Mouse (Mus musculus) C2C12 (cell line): ENCODE measurements at regions not wholly inside any gene's neighbourhood (a gene's known extent, or its start where the extent isn't known, plus 50 kb on each side); places are given as distances from the start of the nearest gene placed in this dataset.
A peak's percentile ranks its signal among the peaks of the same experiment; 100 is the strongest.

Experiments used
- H3K27me3 ChIP-seq: one replicate; pipeline ENCODE4 v1.6.1; 2011; ENCODE audit not compliant: control insufficient read depth, insufficient read depth, insufficient read length
- H3K36me3 ChIP-seq: one replicate; pipeline ENCODE4 v1.6.1; 2011; ENCODE audit not compliant: control insufficient read depth, insufficient read depth
- H3K4me3 ChIP-seq: one replicate; pipeline ENCODE4 v1.5.1; 2011; ENCODE audit warnings: mild to moderate bottlenecking, control low read depth; ENCODE audit not compliant: poor library complexity, insufficient read depth, severe bottlenecking
- H3K79me2 ChIP-seq: one replicate; pipeline ENCODE4 v1.6.1; 2011; ENCODE audit not compliant: control insufficient read depth, insufficient read depth
- H3K79me3 ChIP-seq: one replicate; pipeline ENCODE4 v1.6.1; 2011; ENCODE audit warnings: low read depth, control low read depth
- H3ac ChIP-seq: one replicate; pipeline ENCODE3; 2011; ENCODE audit warnings: low read depth; ENCODE audit not compliant: control insufficient read depth, insufficient read length
- CEBPB ChIP-seq: IDR thresholded peaks from one replicate; pipeline ENCODE4 v1.6.1; 2011; ENCODE audit warnings: low read depth, mild to moderate bottlenecking, control low read depth, moderate library complexity
- CTCF ChIP-seq: IDR thresholded peaks from one replicate; pipeline ENCODE4 v1.5.1; 2011; ENCODE audit not compliant: control insufficient read depth, insufficient read depth, insufficient read length
- FOSL1 ChIP-seq: IDR thresholded peaks from one replicate; pipeline ENCODE4 v1.8.0; 2011; ENCODE audit warnings: mild to moderate bottlenecking, low read length; ENCODE audit not compliant: poor library complexity, insufficient read depth, severe bottlenecking
- MAX ChIP-seq: IDR thresholded peaks from one replicate; pipeline ENCODE4 v1.6.1; 2011; ENCODE audit warnings: mild to moderate bottlenecking, control low read depth
- MYOD1 ChIP-seq: IDR thresholded peaks from one replicate; pipeline ENCODE4 v1.6.1; 2011; ENCODE audit warnings: low read depth; ENCODE audit not compliant: control insufficient read depth, insufficient read length
- MYOG ChIP-seq: IDR thresholded peaks from one replicate; pipeline ENCODE4 v1.6.1; 2011; ENCODE audit not compliant: control insufficient read depth, insufficient read length; ENCODE audit errors: extremely low read depth
- USF1 ChIP-seq: IDR thresholded peaks from one replicate; pipeline ENCODE4 v1.6.1; 2011; ENCODE audit warnings: low read depth, mild to moderate bottlenecking, control low read depth, moderate library complexity

DNA sequence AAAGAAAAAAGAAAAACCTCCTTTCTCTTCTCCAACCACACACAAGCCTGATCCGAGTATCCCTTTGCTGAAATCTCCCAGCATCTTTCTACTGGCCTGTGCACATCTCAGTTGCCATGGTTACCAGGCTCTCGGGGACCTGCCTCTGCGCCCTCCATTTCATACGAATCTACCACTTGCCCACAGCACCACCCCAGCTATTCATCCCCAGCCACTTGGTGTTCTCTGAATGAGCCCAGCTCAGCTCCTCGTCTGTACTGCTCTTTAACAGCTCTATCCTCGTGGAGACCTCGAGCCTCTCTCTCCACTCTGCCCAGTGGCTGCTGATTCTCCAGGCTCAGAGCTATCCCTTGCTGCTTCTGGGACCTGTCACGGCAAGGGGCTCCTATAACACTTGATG lies 166.9 kb downstream of the Ttc8 start:
- Histone ChIP-seq H3K4me3 (no peak overlapping the region), H3ac (no peak overlapping the region)

GRCm38 (mm10) chr12:99091770-99092169 lies 171.4 kb downstream of the Ttc8 start:
- Histone ChIP-seq H3K27me3 (peaks cover 3% of the 10 kb centered on the region), H3K79me3 (no peaks in the 10 kb centered on the region), H3ac (no peak overlapping the region), H3K4me3 (no peak overlapping the region), H3K79me2 (no peaks in the 10 kb centered on the region), H3K36me3 (no peaks in the 10 kb centered on the region)
- TF ChIP-seq MYOD1 (no peak), CTCF (no peak), MAX (no peak), CEBPB (no peak), USF1 (no peak), FOSL1 (no peak), MYOG (no peak)

More for the DNA sequence above, 166.9 kb downstream of the Ttc8 start:
- TF ChIP-seq FOSL1 (no peak), MAX (no peak), USF1 (no peak), CEBPB (no peak), CTCF (no peak), MYOG (no peak), MYOD1 (no peak)
- H3K79me3 ChIP-seq: no peaks in the 10 kb centered on the region
- H3K36me3 ChIP-seq: no peaks in the 10 kb centered on the region
- H3K79me2 ChIP-seq: no peaks in the 10 kb centered on the region
- H3K27me3 ChIP-seq: peaks cover 3% of the 10 kb centered on the region

GRCm38 (mm10) chr12:99093151-99093550 lies 172.8 kb downstream of the Ttc8 start:
- no peak overlapping the region for H3K4me3 ChIP-seq
- H3K36me3 ChIP-seq: no peaks in the 10 kb centered on the region
- H3K27me3 ChIP-seq: peaks cover 3% of the 10 kb centered on the region
- no peaks in the 10 kb centered on the region for H3K79me3 ChIP-seq
- no peak overlapping the region for H3ac ChIP-seq
- no peaks in the 10 kb centered on the region for H3K79me2 ChIP-seq
- no peak for TF ChIP-seq CEBPB
- TF ChIP-seq CTCF: no peak
- TF ChIP-seq MYOG: no peak
- no peak for TF ChIP-seq USF1
- TF ChIP-seq FOSL1: no peak
- TF ChIP-seq MYOD1: no peak
- no peak for TF ChIP-seq MAX

- TF ChIP-seq MAX (no peak), CTCF (no peak), MYOG (no peak), CEBPB (no peak), MYOD1 (no peak), FOSL1 (no peak)
- Histone ChIP-seq H3K79me2 (no peaks in the 10 kb centered on the region), H3K79me3 (no peaks in the 10 kb centered on the region), H3ac (no peak overlapping the region), H3K27me3 (peaks cover 3% of the 10 kb centered on the region), H3K36me3 (no peaks in the 10 kb centered on the region), H3K4me3 (no peak overlapping the region)
Observed at GRCm38 (mm10) chr12:99093989-99094388, 173.6 kb downstream of the Ttc8 start.

DNA sequence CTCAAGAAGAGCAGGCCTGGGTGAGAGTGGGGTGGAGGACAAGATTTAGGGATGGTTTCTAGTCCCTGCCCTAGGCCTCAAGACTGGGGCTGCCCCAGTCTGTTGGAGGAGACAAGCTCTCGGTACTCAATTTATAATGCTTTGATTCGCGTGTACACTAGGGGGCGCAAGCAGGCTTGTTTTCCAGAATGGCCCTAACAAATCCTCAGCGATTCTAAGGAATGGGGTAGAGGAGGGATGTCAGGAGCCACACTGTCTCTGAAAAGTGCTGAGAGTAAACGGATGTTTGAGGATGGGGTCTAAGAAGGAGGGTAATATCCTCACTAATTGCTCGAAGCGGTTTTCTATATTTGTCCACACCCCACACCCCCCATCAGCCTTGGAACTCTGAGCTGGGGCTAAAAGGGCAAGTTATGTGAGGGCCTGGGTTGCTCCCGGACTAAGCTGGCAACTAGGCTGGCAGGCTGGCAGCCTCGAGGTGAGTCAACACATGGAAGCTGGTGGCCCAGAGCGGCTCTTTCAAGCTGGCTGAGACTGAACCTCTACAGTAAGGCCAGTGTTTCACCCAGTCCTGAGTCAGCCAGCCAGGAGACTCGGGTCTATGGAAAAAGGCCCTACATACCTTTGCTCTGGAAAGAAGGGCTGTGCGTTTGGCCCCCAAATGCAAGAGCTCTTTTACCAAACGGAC lies 176.7 kb downstream of the Ttc8 start:
- H3K27me3 ChIP-seq: no peaks in the 10 kb centered on the region
- H3K79me3 ChIP-seq: no peaks in the 10 kb centered on the region
- no peak overlapping the region for H3ac ChIP-seq
- H3K36me3 ChIP-seq: no peaks in the 10 kb centered on the region
- no peak overlapping the region for H3K4me3 ChIP-seq
- no peaks in the 10 kb centered on the region for H3K79me2 ChIP-seq
- TF ChIP-seq CEBPB (no peak), CTCF (peak; percentile 50)

DNA sequence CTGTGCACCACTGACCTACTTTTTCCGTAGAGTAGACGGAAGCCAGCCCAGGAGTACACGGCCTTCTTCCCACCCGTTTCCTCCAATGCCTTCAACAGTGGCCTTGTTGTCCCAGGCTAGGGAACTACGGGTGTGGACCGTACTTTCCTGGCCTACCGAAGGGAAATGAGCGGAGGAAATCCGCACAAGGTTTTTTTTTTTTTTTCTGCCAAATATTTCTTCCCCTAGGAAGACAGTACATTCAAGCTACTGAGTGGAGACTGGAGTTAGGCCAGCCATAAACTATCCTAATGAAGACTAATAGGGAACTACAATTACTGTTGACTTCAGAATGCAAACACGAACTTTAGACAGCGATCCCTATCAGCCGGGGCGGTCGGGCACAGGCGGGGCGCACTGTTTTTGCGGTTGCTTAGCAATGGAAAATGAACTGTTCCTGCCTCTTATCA lies 177.3 kb downstream of the Ttc8 start:
- H3ac ChIP-seq: no peak overlapping the region
- no peaks in the 10 kb centered on the region for H3K27me3 ChIP-seq
- no peaks in the 10 kb centered on the region for H3K36me3 ChIP-seq
- no peaks in the 10 kb centered on the region for H3K79me2 ChIP-seq
- TF ChIP-seq CEBPB (no peak), MYOG (no peak), USF1 (no peak), MYOD1 (no peak), FOSL1 (no peak)
- no peaks in the 10 kb centered on the region for H3K79me3 ChIP-seq
- H3K4me3 ChIP-seq: no peak overlapping the region
